Mouse (Mus musculus) embryonic facial prominence, embryonic 10.5 days (tissue): ENCODE results near the gene Phf21a. TPM values are rescaled to one million over a fixed set of nuclear protein-coding genes. Genes with fewer than 3 reads are reported as not detected.

Experiments
- DNase-seq: peaks from one replicate; pipeline ENCODE4 v3.0.0-alpha.2; 2017; ENCODE audit warnings: low spot score
- H3K27ac ChIP-seq: fragments of 300-500 bp; sonication (generic); replicated peaks from 2 replicates; pipeline ENCODE4 v1.5.1; 2016; ENCODE audit warnings: mild to moderate bottlenecking
- H3K27me3 ChIP-seq: fragments of 300-500 bp; sonication (generic); replicated peaks from 2 replicates; pipeline ENCODE4 v1.6.1; 2016; ENCODE audit warnings: low read depth, mild to moderate bottlenecking; ENCODE audit not compliant: poor library complexity, severe bottlenecking
- H3K36me3 ChIP-seq: fragments of 300-500 bp; sonication (generic); replicated peaks from 2 replicates; pipeline ENCODE4 v1.6.1; 2016; ENCODE audit warnings: mild to moderate bottlenecking, moderate library complexity
- H3K4me1 ChIP-seq: fragments of 300-500 bp; sonication (generic); 2 replicates; pipeline ENCODE4 v1.6.1; 2016
- H3K4me3 ChIP-seq: fragments of 300-500 bp; sonication (generic); 2 replicates; pipeline ENCODE4 v1.5.1; 2016; ENCODE audit warnings: mild to moderate bottlenecking, moderate library complexity
- H3K9me3 ChIP-seq: fragments of 300-500 bp; sonication (generic); 2 replicates; pipeline ENCODE4 v1.6.1; 2016; ENCODE audit warnings: mild to moderate bottlenecking
- WGBS: fragments of 180-500 bp; shearing (Covaris S2); methylation state at CpG from one replicate; pipeline ENCODE4 v1.1.7; 2016; 5-methylcytosine and 5-hydroxymethylcytosine counted together
- polyA plus RNA-seq: library from polyadenylated mRNA; unstranded; fragments of >200 nt; fragmentation: Nextera tagmentation; extraction: Ambion mirVana; gene quantifications from 2 replicates; pipeline ENCODE4 v1.2.1, GENCODE M21; 2016

The Phf21a gene
- polyA plus RNA-seq, 1 experiment from 2014 or later, result 41.3 TPM

GRCm38 (mm10) chr2:92060291-92060690 is 32.6 kb upstream of the Phf21a start:
- Histone ChIP-seq H3K27me3 (peaks cover 75% of the 10 kb centered on the region), H3K4me1 (peaks cover 38% of the 10 kb centered on the region), H3K27ac (no peak overlapping the region), H3K36me3 (no peaks in the 10 kb centered on the region), H3K4me3 (peak overlapping the region; percentile 78), H3K9me3 (no peaks in the 10 kb centered on the region)
- WGBS, result 9% methylated on average over 6 of the region's 6 CpGs
- no peak for DNase-seq

GRCm38 (mm10) chr2:92061337-92061736 is 31.6 kb upstream of the Phf21a start:
- H3K36me3 ChIP-seq, result no peaks in the 10 kb centered on the region
- peaks cover 70% of the 10 kb centered on the region for H3K27me3 ChIP-seq
- DNase-seq, result no peak
- H3K27ac ChIP-seq, result no peak overlapping the region
- H3K4me1 ChIP-seq, result peaks cover 34% of the 10 kb centered on the region
- WGBS, result 79% methylated on average over 5 of the region's 5 CpGs
- no peak overlapping the region for H3K4me3 ChIP-seq
- no peaks in the 10 kb centered on the region for H3K9me3 ChIP-seq

GRCm38 (mm10) chr2:92063106-92063505 is 29.8 kb upstream of the Phf21a start:
- H3K27me3 ChIP-seq, result peaks cover 52% of the 10 kb centered on the region

GRCm38 (mm10) chr2:92065269-92065888 is 27.5 kb upstream of the Phf21a start:
- Histone ChIP-seq H3K4me3 (no peak overlapping the region), H3K4me1 (peaks cover 11% of the 10 kb centered on the region), H3K27me3 (peaks cover 30% of the 10 kb centered on the region), H3K36me3 (no peaks in the 10 kb centered on the region), H3K9me3 (no peaks in the 10 kb centered on the region), H3K27ac (no peak overlapping the region)
- WGBS, result 82% methylated on average over 8 of the region's 8 CpGs
- no peak for DNase-seq

More at GRCm38 (mm10) chr2:92063106-92063505, 29.8 kb upstream of the Phf21a start:
- WGBS, result 65% methylated on average over 5 of the region's 5 CpGs
- Histone ChIP-seq H3K27ac (no peak overlapping the region), H3K4me1 (peaks cover 33% of the 10 kb centered on the region), H3K36me3 (no peaks in the 10 kb centered on the region), H3K4me3 (no peak overlapping the region), H3K9me3 (no peaks in the 10 kb centered on the region)
- no peak for DNase-seq

GRCm38 (mm10) chr2:92065938-92066337 is 27.0 kb upstream of the Phf21a start:
- 66% methylated on average over 6 of the region's 6 CpGs for WGBS
- H3K4me1 ChIP-seq, result peaks cover 11% of the 10 kb centered on the region
- H3K9me3 ChIP-seq, result no peaks in the 10 kb centered on the region
- H3K4me3 ChIP-seq, result no peak overlapping the region
- no peaks in the 10 kb centered on the region for H3K36me3 ChIP-seq
- peaks cover 24% of the 10 kb centered on the region for H3K27me3 ChIP-seq
- no peak for DNase-seq
- H3K27ac ChIP-seq, result no peak overlapping the region

GRCm38 (mm10) chr2:92066899-92067298 is 26.0 kb upstream of the Phf21a start:
- WGBS, result 73% methylated on average over 1 of the region's 1 CpGs
- Histone ChIP-seq H3K36me3 (no peaks in the 10 kb centered on the region), H3K27ac (no peak overlapping the region), H3K9me3 (no peaks in the 10 kb centered on the region), H3K27me3 (peaks cover 14% of the 10 kb centered on the region), H3K4me3 (no peak overlapping the region), H3K4me1 (peaks cover 11% of the 10 kb centered on the region)
- DNase-seq, result no peak

- H3K27me3 ChIP-seq, result peaks cover 7% of the 10 kb centered on the region
- WGBS, result 79% methylated on average over 3 of the region's 3 CpGs
These were observed 25.3 kb upstream of the Phf21a start for GRCm38 (mm10) chr2:92067600-92067999.

GRCm38 (mm10) chr2:92069630-92070029 is 23.3 kb upstream of the Phf21a start:
- Histone ChIP-seq H3K4me3 (no peak overlapping the region), H3K4me1 (peaks cover 5% of the 10 kb centered on the region), H3K36me3 (no peaks in the 10 kb centered on the region), H3K27ac (no peak overlapping the region), H3K27me3 (no peaks in the 10 kb centered on the region), H3K9me3 (no peaks in the 10 kb centered on the region)
- WGBS, result 70% methylated on average over 5 of the region's 5 CpGs
- no peak for DNase-seq

More at GRCm38 (mm10) chr2:92067600-92067999, 25.3 kb upstream of the Phf21a start:
- Histone ChIP-seq H3K36me3 (no peaks in the 10 kb centered on the region), H3K27ac (no peak overlapping the region), H3K9me3 (no peaks in the 10 kb centered on the region), H3K4me3 (no peak overlapping the region), H3K4me1 (peaks cover 10% of the 10 kb centered on the region)
- DNase-seq, result no peak

GRCm38 (mm10) chr2:92071143-92071542 is 21.8 kb upstream of the Phf21a start:
- Histone ChIP-seq H3K27me3 (no peaks in the 10 kb centered on the region), H3K4me3 (no peak overlapping the region), H3K27ac (no peak overlapping the region), H3K4me1 (peaks cover 2% of the 10 kb centered on the region), H3K9me3 (no peaks in the 10 kb centered on the region), H3K36me3 (no peaks in the 10 kb centered on the region)
- DNase-seq, result no peak
- WGBS, result 84% methylated on average over 4 of the region's 4 CpGs

GRCm38 (mm10) chr2:92076086-92076692 is 16.7 kb upstream of the Phf21a start:
- no peaks in the 10 kb centered on the region for H3K9me3 ChIP-seq
- H3K27me3 ChIP-seq, result no peaks in the 10 kb centered on the region
- no peak overlapping the region for H3K4me3 ChIP-seq
- H3K36me3 ChIP-seq, result no peaks in the 10 kb centered on the region
- H3K4me1 ChIP-seq, result no peaks in the 10 kb centered on the region; the same call in 1 of the 2 replicates
- DNase-seq, result no peak
- WGBS, result 84% methylated on average over 13 of the region's 13 CpGs
- no peak overlapping the region for H3K27ac ChIP-seq

- H3K36me3 ChIP-seq, result no peaks in the 10 kb centered on the region
- H3K4me3 ChIP-seq, result no peak overlapping the region
- no peak overlapping the region for H3K27ac ChIP-seq
- 90% methylated on average over 4 of the region's 4 CpGs for WGBS
- H3K9me3 ChIP-seq, result no peaks in the 10 kb centered on the region
- H3K27me3 ChIP-seq, result no peaks in the 10 kb centered on the region
- no peak for DNase-seq
- no peaks in the 10 kb centered on the region for H3K4me1 ChIP-seq
These were observed 10.7 kb upstream of the Phf21a start for GRCm38 (mm10) chr2:92082196-92082595.

- Histone ChIP-seq H3K27ac (no peak overlapping the region), H3K27me3 (no peaks in the 10 kb centered on the region), H3K9me3 (no peaks in the 10 kb centered on the region), H3K4me1 (no peaks in the 10 kb centered on the region), H3K4me3 (no peak overlapping the region), H3K36me3 (no peaks in the 10 kb centered on the region)
- WGBS, result 77% methylated on average over 1 of the region's 1 CpGs
- DNase-seq, result no peak
These were observed 7.2 kb upstream of the Phf21a start for GRCm38 (mm10) chr2:92085721-92086120.

GRCm38 (mm10) chr2:92087065-92087464 is 5.9 kb upstream of the Phf21a start:
- H3K27me3 ChIP-seq, result no peaks in the 10 kb centered on the region
- H3K4me3 ChIP-seq, result no peak overlapping the region
- H3K9me3 ChIP-seq, result no peaks in the 10 kb centered on the region
- H3K36me3 ChIP-seq, result no peaks in the 10 kb centered on the region
- H3K27ac ChIP-seq, result no peak overlapping the region
- H3K4me1 ChIP-seq, result no peaks in the 10 kb centered on the region
- DNase-seq, result no peak
- WGBS, result 78% methylated on average over 4 of the region's 4 CpGs
